Mouse (Mus musculus): ENCODE results near the gene Sp6.

- TF ChIP-seq CTCF (IDR thresholded peaks at IDR 0.05; ENCODE audit: insufficient read depth, low read length) (no peak), POLR2A (IDR thresholded peaks at IDR 0.05; ENCODE audit: borderline replicate concordance, extremely low read depth, low read depth, low read length) (no peak)
Observed at GRCm38 (mm10) chr11:97040301-97041021, 27.3 kb downstream of the Sp6 start.
